Mouse (Mus musculus): ENCODE results near the gene Ddx60. TPM values are rescaled to one million over a fixed set of nuclear protein-coding genes. Genes with fewer than 3 reads are reported as not detected.

Gene Ddx60
- polyA plus RNA-seq, 1 experiment from 2014 or later, result 6.8 TPM

DNA sequence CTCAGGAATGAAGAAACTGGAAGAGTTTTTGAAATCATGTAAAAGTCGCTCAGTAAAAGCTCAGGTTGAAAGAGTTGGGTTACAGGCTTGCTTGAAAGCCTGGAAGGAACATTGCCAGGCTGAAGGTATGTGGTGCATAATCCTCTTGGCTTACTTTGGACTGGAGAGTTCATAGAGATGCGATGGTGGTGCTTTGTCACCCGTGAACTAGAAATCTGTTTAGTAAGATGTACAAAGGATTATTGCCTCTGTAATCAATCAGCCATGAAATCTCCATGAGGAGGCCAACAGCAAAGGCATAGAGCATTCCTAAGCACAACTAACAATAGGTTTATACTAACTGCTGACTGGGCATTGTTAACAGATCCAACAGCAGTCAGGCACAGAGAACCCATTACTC is 41.7 kb downstream of the Ddx60 start:
- TF ChIP-seq CTCF (IDR thresholded peaks at IDR 0.05; ENCODE audit: low read depth) (no peak), EP300 (optimal IDR thresholded peaks at IDR 0.05) (no peak)
- Histone ChIP-seq H3K27ac (replicated peaks) (no peak overlapping the region), H3K4me3 (ENCODE audit: low read depth, low read length) (no peak overlapping the region), H3K9me3 (ENCODE audit: control insufficient read depth, low read length) (no peaks in the 10 kb centered on the region), H3K27me3 (ENCODE audit: control insufficient read depth, insufficient read depth, low read length) (no peaks in the 10 kb centered on the region), H3K9ac (ENCODE audit: low read length) (no peak overlapping the region), H3K36me3 (ENCODE audit: control insufficient read depth, insufficient read depth, low read length) (no peaks in the 10 kb centered on the region), H3K4me1 (replicated peaks; ENCODE audit: control insufficient read depth, insufficient read depth) (no peaks in the 10 kb centered on the region), H3K4me2 (replicated peaks; ENCODE audit: low read depth) (no peak overlapping the region)
- ATAC-seq (ENCODE audit: low FRiP score, low TSS enrichment) (no peak), DNase-seq (ENCODE audit: low spot score) (no peak)
- 65% methylated on average over 3 of the region's 3 CpGs for WGBS

DNA sequence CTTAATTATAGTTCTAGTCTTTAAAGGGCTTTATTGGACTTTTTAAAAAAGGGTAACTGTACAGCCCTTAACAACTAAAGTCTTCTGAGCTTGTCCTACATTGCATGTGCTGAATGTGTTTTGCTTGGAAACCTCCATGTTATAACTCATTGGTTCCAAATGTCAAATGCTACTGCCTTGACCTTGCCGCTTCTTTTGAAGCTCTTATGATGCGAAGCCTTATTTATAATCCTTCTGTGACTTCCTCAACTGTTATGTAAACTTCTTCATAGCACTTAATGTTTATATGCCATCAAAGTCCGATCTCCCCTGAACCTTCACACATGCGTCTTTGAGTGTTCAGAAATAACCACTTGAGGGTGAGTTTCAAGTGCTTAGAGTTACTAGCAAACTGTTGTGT is 57.1 kb downstream of the Ddx60 start:
- H3K27ac ChIP-seq (replicated peaks), result no peak overlapping the region
- DNase-seq (ENCODE audit: low spot score) (no peak), ATAC-seq (ENCODE audit: low FRiP score, low TSS enrichment) (no peak)
- H3K4me2 ChIP-seq (replicated peaks; ENCODE audit: low read depth), result no peak overlapping the region
- no peak overlapping the region for H3K9ac ChIP-seq (ENCODE audit: low read length)
- H3K36me3 ChIP-seq (ENCODE audit: control insufficient read depth, insufficient read depth, low read length), result no peaks in the 10 kb centered on the region
- no peaks in the 10 kb centered on the region for H3K27me3 ChIP-seq (ENCODE audit: control insufficient read depth, insufficient read depth, low read length)
- H3K9me3 ChIP-seq (ENCODE audit: control insufficient read depth, low read length), result no peaks in the 10 kb centered on the region
- H3K4me3 ChIP-seq (ENCODE audit: low read depth, low read length), result no peak overlapping the region
- 79% methylated on average over 4 of the region's 4 CpGs for WGBS
- no peaks in the 10 kb centered on the region for H3K4me1 ChIP-seq (replicated peaks; ENCODE audit: control insufficient read depth, insufficient read depth)
- TF ChIP-seq EP300 (optimal IDR thresholded peaks at IDR 0.05) (no peak), CTCF (IDR thresholded peaks at IDR 0.05; ENCODE audit: low read depth) (no peak)

DNA sequence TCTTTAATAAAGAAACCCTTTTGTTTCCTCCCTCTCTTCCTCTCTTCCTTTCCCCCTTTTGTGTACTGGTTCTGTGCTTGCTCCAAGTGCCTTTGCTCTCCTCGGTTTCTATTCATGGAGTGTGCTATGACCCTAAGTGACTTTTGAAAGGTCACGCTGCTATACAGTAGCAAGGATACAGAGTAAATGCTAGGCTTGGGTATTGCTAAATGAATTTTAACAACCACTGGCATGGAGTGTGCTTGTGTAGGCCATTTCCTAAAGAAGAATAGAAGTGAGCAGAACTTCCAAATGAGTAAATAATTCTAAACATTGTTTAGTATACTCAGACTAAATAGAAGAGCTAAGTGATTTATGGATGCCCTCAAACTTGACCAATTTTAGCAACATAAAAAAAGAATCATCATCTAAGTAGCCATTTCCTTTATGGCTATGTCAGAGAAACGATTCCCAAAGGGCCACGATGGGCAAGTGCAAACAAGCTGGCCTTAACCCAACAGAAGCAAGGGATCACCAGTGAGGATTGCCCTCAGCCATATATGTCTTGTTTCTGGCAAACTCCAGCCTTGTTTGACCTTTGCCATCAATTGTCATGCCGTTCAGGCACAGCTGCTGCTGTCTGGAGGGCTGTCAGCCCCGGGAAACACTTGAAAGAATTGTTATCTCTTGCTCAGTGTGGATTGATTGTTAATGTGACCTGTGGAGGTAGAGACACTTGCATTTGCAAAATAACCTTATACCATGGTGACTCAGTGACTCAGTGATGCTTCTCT is 58.0 kb downstream of the Ddx60 start:
- Histone ChIP-seq H3K36me3 (ENCODE audit: control insufficient read depth, insufficient read depth, low read length) (no peaks in the 10 kb centered on the region), H3K27ac (replicated peaks) (no peak overlapping the region), H3K4me1 (replicated peaks; ENCODE audit: control insufficient read depth, insufficient read depth) (no peaks in the 10 kb centered on the region), H3K9me3 (ENCODE audit: control insufficient read depth, low read length) (no peaks in the 10 kb centered on the region), H3K27me3 (ENCODE audit: control insufficient read depth, insufficient read depth, low read length) (no peaks in the 10 kb centered on the region), H3K4me2 (replicated peaks; ENCODE audit: low read depth) (no peak overlapping the region), H3K4me3 (ENCODE audit: low read depth, low read length) (no peak overlapping the region), H3K9ac (ENCODE audit: low read length) (no peak overlapping the region)
- 30% methylated on average over 6 of the region's 6 CpGs for WGBS
- TF ChIP-seq EP300 (optimal IDR thresholded peaks at IDR 0.05) (no peak), CTCF (IDR thresholded peaks at IDR 0.05; ENCODE audit: low read depth) (no peak)
- ATAC-seq (ENCODE audit: low FRiP score, low TSS enrichment) (no peak), DNase-seq (ENCODE audit: low spot score) (no peak)

GRCm38 (mm10) chr8:61989464-61989863 is 61.6 kb downstream of the Ddx60 start:
- Histone ChIP-seq H3K36me3 (ENCODE audit: control insufficient read depth, insufficient read depth, low read length) (no peaks in the 10 kb centered on the region), H3K9ac (ENCODE audit: low read length) (no peak overlapping the region), H3K4me3 (ENCODE audit: low read depth, low read length) (no peak overlapping the region), H3K27me3 (ENCODE audit: control insufficient read depth, insufficient read depth, low read length) (no peaks in the 10 kb centered on the region), H3K27ac (replicated peaks) (no peak overlapping the region), H3K9me3 (ENCODE audit: control insufficient read depth, low read length) (no peaks in the 10 kb centered on the region), H3K4me2 (replicated peaks; ENCODE audit: low read depth) (no peak overlapping the region), H3K4me1 (replicated peaks; ENCODE audit: control insufficient read depth, insufficient read depth) (no peaks in the 10 kb centered on the region)
- ATAC-seq (ENCODE audit: low FRiP score, low TSS enrichment) (no peak), DNase-seq (ENCODE audit: low spot score) (no peak)
- TF ChIP-seq EP300 (optimal IDR thresholded peaks at IDR 0.05) (no peak), CTCF (IDR thresholded peaks at IDR 0.05; ENCODE audit: low read depth) (no peak)
- 41% methylated on average over 6 of the region's 6 CpGs for WGBS

DNA sequence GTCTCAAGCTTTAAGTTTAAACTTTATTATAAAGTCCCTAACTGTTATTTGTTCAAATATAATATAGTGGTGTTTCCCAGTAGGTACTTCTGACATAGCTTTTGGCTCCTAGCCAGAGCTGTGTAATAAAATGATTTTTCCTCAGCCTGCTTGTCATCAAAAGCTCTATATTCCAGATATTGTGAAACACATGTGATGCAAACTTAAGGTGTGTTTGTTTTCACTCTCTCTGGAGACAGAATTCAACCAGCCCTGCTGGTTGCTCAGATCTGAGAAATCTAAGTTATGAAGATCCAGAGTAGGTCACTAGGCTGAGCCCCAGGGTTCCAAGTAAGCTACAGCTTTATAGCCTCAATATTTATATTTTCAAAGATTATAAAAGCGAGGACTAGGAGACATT is 64.9 kb downstream of the Ddx60 start:
- Histone ChIP-seq H3K9ac (ENCODE audit: low read length) (no peak overlapping the region), H3K9me3 (ENCODE audit: control insufficient read depth, low read length) (no peaks in the 10 kb centered on the region), H3K4me3 (ENCODE audit: low read depth, low read length) (no peak overlapping the region), H3K36me3 (ENCODE audit: control insufficient read depth, insufficient read depth, low read length) (no peaks in the 10 kb centered on the region), H3K27me3 (ENCODE audit: control insufficient read depth, insufficient read depth, low read length) (no peaks in the 10 kb centered on the region), H3K4me1 (replicated peaks; ENCODE audit: control insufficient read depth, insufficient read depth) (no peaks in the 10 kb centered on the region), H3K4me2 (replicated peaks; ENCODE audit: low read depth) (no peak overlapping the region), H3K27ac (replicated peaks) (no peak overlapping the region)
- ATAC-seq (ENCODE audit: low FRiP score, low TSS enrichment) (no peak), DNase-seq (ENCODE audit: low spot score) (no peak)
- WGBS, result 34% methylated on average over 1 of the region's 1 CpGs
- TF ChIP-seq CTCF (IDR thresholded peaks at IDR 0.05; ENCODE audit: low read depth), result no peak
- no peak for TF ChIP-seq EP300 (optimal IDR thresholded peaks at IDR 0.05)

GRCm38 (mm10) chr8:61997125-61997524 is 69.2 kb downstream of the Ddx60 start:
- no peaks in the 10 kb centered on the region for H3K27me3 ChIP-seq (ENCODE audit: control insufficient read depth, insufficient read depth, low read length)
- H3K4me2 ChIP-seq (replicated peaks; ENCODE audit: low read depth), result no peak overlapping the region
- H3K4me1 ChIP-seq (replicated peaks; ENCODE audit: control insufficient read depth, insufficient read depth), result no peaks in the 10 kb centered on the region
- TF ChIP-seq EP300 (optimal IDR thresholded peaks at IDR 0.05), result no peak
- no peak for TF ChIP-seq CTCF (IDR thresholded peaks at IDR 0.05; ENCODE audit: low read depth)
- 74% methylated on average over 2 of the region's 2 CpGs for WGBS
- H3K9ac ChIP-seq (ENCODE audit: low read length), result no peak overlapping the region
- ATAC-seq (ENCODE audit: low FRiP score, low TSS enrichment), result no peak
- DNase-seq (ENCODE audit: low spot score), result no peak
- no peak overlapping the region for H3K4me3 ChIP-seq (ENCODE audit: low read depth, low read length)
- no peaks in the 10 kb centered on the region for H3K36me3 ChIP-seq (ENCODE audit: control insufficient read depth, insufficient read depth, low read length)
- H3K9me3 ChIP-seq (ENCODE audit: control insufficient read depth, low read length), result no peaks in the 10 kb centered on the region
- no peak overlapping the region for H3K27ac ChIP-seq (replicated peaks)

Measured in stomach, postnatal 0 days (tissue).